Mouse (Mus musculus) stomach, postnatal 0 days (tissue): Measurements from ENCODE around the gene Abcc9.

Source experiments
- CTCF ChIP-seq: IDR thresholded peaks from 2 replicates; pipeline ENCODE4 v1.5.1; 2016; ENCODE audit warnings: antibody characterized with exemption, low read depth, mild to moderate bottlenecking, moderate library complexity
- EP300 ChIP-seq: optimal IDR thresholded peaks from 2 replicates; pipeline ENCODE3; 2016; ENCODE audit warnings: antibody characterized with exemption

GRCm38 (mm10) chr6:142654561-142654960 lies 47.6 kb downstream of the Abcc9 start:
- no peak for TF ChIP-seq CTCF
- no peak for TF ChIP-seq EP300
